Mouse (Mus musculus) intestine, postnatal 0 days (tissue): ENCODE measurements around the gene Dclk3. TPM values are rescaled to one million over a fixed set of nuclear protein-coding genes. Genes with fewer than 3 reads are reported as not detected.

Experiments
- ATAC-seq: fragments of 200-750 bp; cut with Nextera tagmentation; 2 replicates; pipeline ENCODE4 v1.8.0; 2017; ENCODE audit warnings: mild to moderate bottlenecking, moderate TSS enrichment, moderate library complexity
- H3K27ac ChIP-seq: fragments of 300-500 bp; sonication (generic); 2 replicates; pipeline ENCODE4 v1.5.1; 2014; ENCODE audit warnings: mild to moderate bottlenecking, low read depth, low read length, moderate library complexity
- H3K27me3 ChIP-seq: fragments of 300-500 bp; sonication (generic); replicated peaks from 2 replicates; pipeline ENCODE4 v1.6.1; 2014; ENCODE audit warnings: low read length, mixed read lengths; ENCODE audit not compliant: control insufficient read depth, insufficient read depth
- H3K36me3 ChIP-seq: fragments of 300-500 bp; sonication (generic); 2 replicates; pipeline ENCODE4 v1.6.1; 2014; ENCODE audit warnings: mild to moderate bottlenecking, moderate library complexity; ENCODE audit not compliant: control insufficient read depth, insufficient read depth
- H3K4me1 ChIP-seq: fragments of 300-500 bp; sonication (generic); replicated peaks from 2 replicates; pipeline ENCODE4 v1.6.1; 2014; ENCODE audit warnings: antibody characterized with exemption, low read length, mixed read lengths; ENCODE audit not compliant: control insufficient read depth, insufficient read depth
- H3K4me2 ChIP-seq: fragments of 300-500 bp; sonication (generic); replicated peaks from 2 replicates; pipeline ENCODE4 v1.6.1; 2014; ENCODE audit warnings: low read depth, mild to moderate bottlenecking, moderate library complexity
- H3K4me3 ChIP-seq: fragments of 300-500 bp; sonication (generic); 2 replicates; pipeline ENCODE4 v1.5.1; 2014; ENCODE audit warnings: low read depth, low read length
- H3K9ac ChIP-seq: fragments of 300-500 bp; sonication (generic); 2 replicates; pipeline ENCODE4 v1.6.1; 2014; ENCODE audit warnings: mild to moderate bottlenecking, low read depth, low read length
- H3K9me3 ChIP-seq: fragments of 300-500 bp; sonication (generic); 2 replicates; pipeline ENCODE4 v1.6.1; 2016; ENCODE audit warnings: mixed run types; ENCODE audit not compliant: control insufficient read depth
- CTCF ChIP-seq: sonication (generic); IDR thresholded peaks from 2 replicates; pipeline ENCODE4 v1.5.1; 2016; ENCODE audit warnings: low read depth, mild to moderate bottlenecking, control low read depth, antibody characterized with exemption, moderate library complexity
- WGBS: fragments of 180-500 bp; shearing (Covaris S2); extraction: QIAGEN DNeasy Blood & Tissue Kit; methylation state at CpG from one replicate; pipeline ENCODE4 v1.1.7; 2014; 5-methylcytosine and 5-hydroxymethylcytosine counted together
- polyA plus RNA-seq: library from polyadenylated mRNA; unstranded; fragments of >200 nt; fragmentation: Nextera tagmentation; extraction: Ambion mirVana; gene quantifications from 2 replicates; pipeline ENCODE4 v1.2.1, GENCODE M21; 2015

Gene Dclk3
- polyA plus RNA-seq, 1 experiment from 2014 or later, result 1.1 TPM

DNA sequence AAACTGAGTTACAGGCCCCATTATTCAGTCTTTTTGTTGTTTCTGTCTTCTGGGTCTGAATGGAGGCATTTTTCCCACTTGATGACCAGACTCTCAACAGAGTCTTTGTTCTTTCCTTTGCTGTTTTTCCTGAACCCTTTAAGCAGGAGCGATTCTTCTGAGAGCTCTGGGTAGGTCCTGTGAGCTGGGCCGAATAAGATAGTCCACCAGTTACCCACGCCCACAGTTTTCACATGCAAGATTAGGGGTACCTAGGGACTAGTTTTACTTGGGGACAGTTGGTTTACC lies 35.5 kb downstream of the Dclk3 start:
- Histone ChIP-seq H3K4me2 (no peak overlapping the region), H3K27me3 (no peaks in the 10 kb centered on the region), H3K27ac (no peak overlapping the region), H3K9me3 (no peaks in the 10 kb centered on the region), H3K4me3 (no peak overlapping the region), H3K4me1 (no peaks in the 10 kb centered on the region), H3K36me3 (no peaks in the 10 kb centered on the region), H3K9ac (no peak overlapping the region)
- WGBS, result 78% methylated on average over 3 of the region's 3 CpGs
- no peak for ATAC-seq
- TF ChIP-seq CTCF, result no peak

DNA sequence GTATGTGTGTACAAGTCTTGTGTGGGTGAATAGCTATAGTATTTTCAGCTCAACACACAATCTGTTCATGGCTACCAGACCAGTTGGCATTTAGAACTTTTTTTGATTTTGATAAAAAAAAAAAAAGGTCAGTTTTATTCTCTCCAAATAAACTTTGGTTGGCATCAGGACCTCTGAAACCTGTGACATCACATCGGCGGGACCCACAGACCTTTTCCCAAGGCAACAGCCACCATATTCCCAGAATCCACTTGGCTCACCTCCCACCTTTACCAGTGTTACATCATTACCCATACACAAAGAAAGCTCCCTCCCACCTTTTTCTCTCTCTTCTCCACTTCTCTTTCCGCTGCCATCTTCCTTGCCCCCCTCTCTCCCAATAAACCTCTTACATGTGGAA lies 36.4 kb downstream of the Dclk3 start:
- H3K27me3 ChIP-seq, result no peaks in the 10 kb centered on the region
- H3K9ac ChIP-seq, result no peak overlapping the region
- no peaks in the 10 kb centered on the region for H3K9me3 ChIP-seq
- no peak overlapping the region for H3K4me2 ChIP-seq
- no peak for ATAC-seq
- H3K36me3 ChIP-seq, result no peaks in the 10 kb centered on the region
- WGBS, result 95% methylated on average over 3 of the region's 3 CpGs
- H3K27ac ChIP-seq, result no peak overlapping the region
- no peaks in the 10 kb centered on the region for H3K4me1 ChIP-seq
- H3K4me3 ChIP-seq, result no peak overlapping the region
- no peak for TF ChIP-seq CTCF

DNA sequence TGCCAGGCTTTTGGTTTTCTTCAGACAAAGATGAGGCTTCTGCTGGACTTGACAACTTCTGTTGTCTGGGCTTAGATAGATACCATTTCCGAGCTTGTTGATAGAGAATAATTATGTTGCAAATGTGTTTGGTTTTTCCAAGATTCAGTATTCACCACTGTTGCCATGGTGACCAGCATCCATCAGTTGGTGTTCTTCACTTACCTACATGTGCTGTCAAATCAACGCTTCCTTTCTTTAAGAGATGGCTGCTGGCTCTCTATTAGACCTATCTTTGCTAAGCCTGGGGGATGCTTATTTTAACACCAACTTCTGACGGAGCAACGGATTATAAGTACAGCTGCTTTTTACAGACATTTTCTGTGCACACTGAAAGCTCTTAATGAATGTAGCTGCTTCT lies 37.1 kb downstream of the Dclk3 start:
- Histone ChIP-seq H3K9ac (no peak overlapping the region), H3K27ac (no peak overlapping the region), H3K4me3 (no peak overlapping the region), H3K27me3 (no peaks in the 10 kb centered on the region), H3K36me3 (no peaks in the 10 kb centered on the region), H3K4me2 (no peak overlapping the region), H3K4me1 (no peaks in the 10 kb centered on the region), H3K9me3 (no peaks in the 10 kb centered on the region)
- TF ChIP-seq CTCF, result no peak
- no peak for ATAC-seq
- 86% methylated on average over 4 of the region's 4 CpGs for WGBS

DNA sequence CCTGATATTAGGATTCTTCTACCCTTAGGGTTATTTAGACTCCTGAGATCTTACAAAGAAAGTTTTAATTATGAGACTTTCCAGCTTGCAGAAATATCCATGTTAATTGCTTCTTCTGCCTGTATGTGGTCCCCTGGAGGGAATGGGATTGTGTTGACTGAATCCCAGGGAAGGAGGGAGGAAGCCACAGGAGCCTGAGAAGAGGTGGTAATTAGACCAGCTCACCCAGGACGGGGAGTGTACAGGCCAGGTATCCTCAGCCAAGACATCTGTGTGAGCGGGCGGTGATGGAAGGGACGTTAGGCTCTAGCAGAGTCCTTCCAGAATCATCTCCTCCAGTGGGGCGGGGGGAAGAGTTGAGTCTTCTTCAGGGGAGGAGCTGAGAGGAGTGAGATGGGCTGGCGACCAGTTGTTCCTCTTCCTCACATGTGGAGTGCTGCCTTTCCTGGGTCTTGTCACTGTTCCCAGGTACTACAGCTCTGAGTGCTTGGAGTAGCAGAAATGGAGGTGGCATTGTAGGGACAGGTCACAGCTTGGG lies 37.7 kb downstream of the Dclk3 start:
- Histone ChIP-seq H3K9ac (no peak overlapping the region), H3K4me1 (no peaks in the 10 kb centered on the region), H3K27ac (no peak overlapping the region), H3K4me3 (no peak overlapping the region), H3K27me3 (no peaks in the 10 kb centered on the region), H3K9me3 (no peaks in the 10 kb centered on the region), H3K36me3 (no peaks in the 10 kb centered on the region), H3K4me2 (no peak overlapping the region)
- 87% methylated on average over 6 of the region's 6 CpGs for WGBS
- TF ChIP-seq CTCF, result no peak
- ATAC-seq, result no peak

DNA sequence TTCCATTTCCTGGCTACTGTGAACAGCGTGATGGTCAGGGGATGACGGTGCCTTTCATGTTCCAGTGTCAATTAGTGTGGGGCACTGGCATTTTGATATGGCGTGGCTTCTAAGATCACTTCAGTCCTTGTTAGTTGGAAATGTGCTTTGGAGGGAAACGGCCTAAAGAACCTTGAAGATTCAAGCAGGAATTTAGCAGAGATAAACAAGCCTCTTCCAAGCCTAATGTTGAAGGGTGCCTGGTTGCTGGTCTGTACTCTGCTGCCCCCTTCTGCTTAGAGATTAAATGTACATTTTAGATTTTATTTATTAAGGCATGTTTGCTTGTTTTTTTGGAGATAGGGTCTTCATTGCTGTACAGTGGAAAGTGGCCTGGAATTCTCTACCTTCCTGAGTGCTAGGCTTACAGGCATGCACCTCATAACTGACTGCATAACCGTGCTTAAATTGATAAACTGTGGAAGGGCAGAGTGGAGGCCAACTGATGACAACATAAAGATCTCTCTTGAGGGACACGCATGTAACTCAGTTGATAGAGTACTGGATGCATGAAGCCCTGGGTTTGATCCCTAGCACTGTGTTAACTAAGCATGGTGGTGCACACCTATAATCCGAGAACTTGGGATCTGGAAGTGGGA lies 40.1 kb downstream of the Dclk3 start:
- no peak for ATAC-seq
- Histone ChIP-seq H3K4me2 (no peak overlapping the region), H3K4me1 (no peaks in the 10 kb centered on the region), H3K36me3 (no peaks in the 10 kb centered on the region), H3K9me3 (no peaks in the 10 kb centered on the region), H3K9ac (no peak overlapping the region), H3K4me3 (no peak overlapping the region), H3K27me3 (no peaks in the 10 kb centered on the region), H3K27ac (no peak overlapping the region)
- WGBS, result 55% methylated on average over 7 of the region's 7 CpGs
- peak; percentile 92 for TF ChIP-seq CTCF

DNA sequence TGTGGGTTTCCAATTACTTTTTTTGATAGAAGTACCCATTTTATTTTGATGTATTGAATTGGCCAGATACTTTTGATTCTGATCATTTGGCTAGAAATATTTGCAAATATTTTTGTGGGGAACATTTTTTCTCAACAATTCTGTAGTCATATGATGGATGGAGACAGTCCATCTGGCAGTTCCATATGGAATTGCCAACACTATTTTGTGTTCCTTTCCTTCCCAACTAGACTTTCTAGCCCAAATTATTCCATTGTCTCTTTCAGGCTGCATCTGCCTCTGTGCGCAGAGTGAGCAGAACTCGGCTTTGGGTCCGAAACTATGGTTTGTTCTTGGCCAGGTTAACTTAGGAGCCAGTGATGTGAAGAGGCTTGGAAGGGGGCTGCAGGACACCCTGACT lies 42.1 kb downstream of the Dclk3 start:
- Histone ChIP-seq H3K4me3 (no peak overlapping the region), H3K27ac (no peak overlapping the region), H3K27me3 (no peaks in the 10 kb centered on the region), H3K4me2 (no peak overlapping the region), H3K9ac (no peak overlapping the region), H3K4me1 (no peaks in the 10 kb centered on the region), H3K36me3 (no peaks in the 10 kb centered on the region), H3K9me3 (no peaks in the 10 kb centered on the region)
- 90% methylated on average over 3 of the region's 3 CpGs for WGBS
- TF ChIP-seq CTCF, result no peak
- no peak for ATAC-seq
